Mouse (Mus musculus) small intestine, adult 2 months (tissue): ENCODE results near the gene Ror1.

Experiments used
- CTCF ChIP-seq: fragments of 200-500 bp; IDR thresholded peaks from 2 replicates; pipeline ENCODE4 v1.5.1; 2012; ENCODE audit warnings: low read depth, mild to moderate bottlenecking, control low read depth, inconsistent platforms, low read length, moderate library complexity, mixed read lengths; ENCODE audit not compliant: insufficient replicate concordance, insufficient read length; ENCODE audit errors: extremely low read depth
- POLR2A ChIP-seq: fragments of 200-500 bp; IDR thresholded peaks from 2 replicates; pipeline ENCODE4 v1.6.1; 2012; ENCODE audit warnings: low read depth, mild to moderate bottlenecking, control low read depth, inconsistent platforms, low read length, moderate library complexity

DNA sequence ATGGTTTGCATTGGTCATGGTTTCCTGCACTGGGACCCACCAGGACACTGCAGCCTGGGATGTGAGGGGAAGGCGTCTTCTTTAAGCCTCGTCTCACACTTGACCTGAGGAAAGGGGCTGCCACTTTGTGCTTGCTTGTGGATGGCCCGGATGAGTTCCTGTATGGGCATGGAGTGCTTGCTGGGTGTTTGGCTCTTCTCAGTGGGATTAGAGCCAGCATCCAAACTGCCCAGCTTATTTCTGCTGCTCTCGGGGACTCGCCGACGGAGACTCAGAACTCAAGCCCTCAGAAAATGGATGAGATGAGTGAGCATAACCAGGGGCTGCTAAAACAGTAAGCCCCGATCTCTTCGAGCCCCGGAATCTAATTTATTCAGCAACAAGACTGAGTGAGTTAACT lies 157.1 kb downstream of the Ror1 start:
- TF ChIP-seq CTCF (no peak), POLR2A (no peak)
